Mouse (Mus musculus): Measurements from ENCODE around the gene Cpa1. TPM values are rescaled to one million over a fixed set of nuclear protein-coding genes. Genes with fewer than 3 reads are reported as not detected.

Gene Cpa1
- polyA plus RNA-seq, 1 experiment from 2014 or later, result 0.63 TPM

DNA sequence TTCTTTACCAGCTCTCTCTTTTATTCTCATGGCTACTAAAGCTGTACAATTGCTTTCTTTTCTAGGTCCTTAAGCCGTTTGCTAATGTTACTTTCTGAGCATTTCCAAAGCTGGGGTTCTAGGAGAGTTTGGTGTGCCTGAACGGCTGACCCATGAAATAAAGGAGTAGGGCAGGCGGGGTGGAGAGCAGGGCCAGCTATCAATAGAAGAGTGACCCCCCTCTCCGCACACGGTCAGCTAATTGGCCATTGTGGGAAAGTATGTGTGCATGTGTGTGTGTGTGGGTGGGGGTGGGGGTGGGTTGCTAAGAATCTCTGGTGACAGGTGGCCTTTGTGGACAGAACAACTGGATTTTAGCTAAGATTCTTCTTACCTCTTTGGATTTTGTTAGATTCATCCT, 27.8 kb upstream of the Cpa1 start:
- ATAC-seq, result no peak
- Histone ChIP-seq H3K9me3 (no peaks in the 10 kb centered on the region), H3K4me3 (replicated peaks) (no peak overlapping the region), H3K4me2 (replicated peaks) (no peak overlapping the region), H3K36me3 (no peaks in the 10 kb centered on the region), H3K9ac (replicated peaks) (no peak overlapping the region), H3K27ac (no peak overlapping the region), H3K27me3 (no peaks in the 10 kb centered on the region), H3K4me1 (replicated peaks) (peaks cover 19% of the 10 kb centered on the region)
- WGBS, result 9% methylated on average over 5 of the region's 5 CpGs

DNA sequence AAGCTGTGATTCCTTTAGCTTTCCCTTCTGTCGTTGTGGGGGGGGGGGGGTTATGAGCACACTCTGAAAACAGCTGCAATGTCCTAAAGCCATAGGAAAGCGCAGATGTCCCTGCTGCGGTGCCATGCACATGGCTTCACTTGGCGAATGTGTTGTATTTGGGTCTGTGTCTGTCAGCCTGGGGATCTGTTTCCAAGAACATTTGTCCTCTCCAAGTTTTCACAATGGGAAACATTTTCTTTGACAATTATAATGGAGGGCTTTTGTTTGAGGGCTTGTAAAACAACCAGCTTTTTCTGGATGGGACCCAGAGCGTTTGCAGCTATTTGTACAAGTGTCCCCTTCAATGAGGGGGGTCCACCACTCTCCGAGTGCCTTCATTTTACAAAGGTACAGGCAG, 24.8 kb upstream of the Cpa1 start:
- Histone ChIP-seq H3K27ac (no peak overlapping the region), H3K36me3 (no peaks in the 10 kb centered on the region), H3K27me3 (no peaks in the 10 kb centered on the region), H3K9me3 (no peaks in the 10 kb centered on the region), H3K9ac (replicated peaks) (no peak overlapping the region), H3K4me2 (replicated peaks) (no peak overlapping the region), H3K4me3 (replicated peaks) (no peak overlapping the region), H3K4me1 (replicated peaks) (peaks cover 49% of the 10 kb centered on the region)
- 70% methylated on average over 6 of the region's 6 CpGs for WGBS
- ATAC-seq, result no peak

DNA sequence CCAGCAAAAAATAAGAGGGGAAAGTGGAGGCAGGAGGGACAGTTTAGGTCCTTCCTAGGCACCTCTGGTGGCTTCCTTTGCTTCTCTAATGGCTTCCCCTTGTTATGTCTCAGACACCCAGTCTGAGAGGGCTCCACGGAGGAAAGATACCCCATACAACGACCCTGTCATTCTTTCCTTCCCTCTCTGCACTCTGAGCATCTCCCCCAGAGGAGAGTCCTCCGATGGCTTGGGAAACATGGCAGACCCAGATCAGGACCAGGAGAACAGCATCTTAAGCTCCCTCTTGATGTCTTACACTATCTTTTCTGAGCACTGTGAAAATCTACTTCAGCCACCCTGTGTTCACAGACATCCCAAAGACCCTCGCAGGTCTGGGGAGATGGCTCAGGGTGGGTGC, 23.3 kb upstream of the Cpa1 start:
- H3K27ac ChIP-seq, result peak overlapping the region; percentile 90; the same call in 1 of the 2 replicates
- no peak overlapping the region for H3K4me2 ChIP-seq (replicated peaks)

DNA sequence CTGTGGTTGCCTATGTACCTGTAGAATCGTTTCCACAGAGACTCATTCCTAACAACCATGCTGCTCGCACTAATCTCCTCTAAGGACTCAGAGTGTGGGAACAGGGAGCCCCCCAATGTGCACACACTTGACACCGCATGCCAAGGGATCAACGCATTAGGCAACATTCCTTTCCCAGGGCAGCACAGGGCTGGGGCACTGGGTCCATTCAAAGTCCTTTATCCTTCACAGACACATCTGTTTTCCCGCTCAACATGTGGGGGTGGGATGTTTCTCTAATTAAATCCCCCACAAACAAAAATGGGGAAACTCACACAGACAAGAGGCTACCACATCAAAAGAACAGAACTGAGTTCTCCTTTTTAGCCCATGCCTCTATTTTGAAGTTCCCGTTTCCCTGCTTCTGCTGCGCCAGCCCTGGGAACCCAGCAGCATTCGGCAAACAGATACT, 22.5 kb upstream of the Cpa1 start:
- Histone ChIP-seq H3K4me1 (replicated peaks) (peaks cover 52% of the 10 kb centered on the region), H3K36me3 (no peaks in the 10 kb centered on the region), H3K9ac (replicated peaks) (no peak overlapping the region), H3K4me2 (replicated peaks) (peak overlapping the region; percentile 59), H3K4me3 (replicated peaks) (no peak overlapping the region), H3K27ac (peak overlapping the region; percentile 90), H3K27me3 (no peaks in the 10 kb centered on the region), H3K9me3 (no peaks in the 10 kb centered on the region)
- 2% methylated on average over 8 of the region's 8 CpGs for WGBS
- no peak for ATAC-seq

More for the DNA sequence above, 23.3 kb upstream of the Cpa1 start:
- Histone ChIP-seq H3K36me3 (no peaks in the 10 kb centered on the region), H3K27me3 (no peaks in the 10 kb centered on the region), H3K9ac (replicated peaks) (peak overlapping the region; percentile 37; the same call in 1 of the 2 replicates), H3K9me3 (no peaks in the 10 kb centered on the region), H3K4me1 (replicated peaks) (peaks cover 55% of the 10 kb centered on the region), H3K4me3 (replicated peaks) (no peak overlapping the region)
- ATAC-seq, result no peak
- WGBS, result 16% methylated on average over 4 of the region's 4 CpGs

DNA sequence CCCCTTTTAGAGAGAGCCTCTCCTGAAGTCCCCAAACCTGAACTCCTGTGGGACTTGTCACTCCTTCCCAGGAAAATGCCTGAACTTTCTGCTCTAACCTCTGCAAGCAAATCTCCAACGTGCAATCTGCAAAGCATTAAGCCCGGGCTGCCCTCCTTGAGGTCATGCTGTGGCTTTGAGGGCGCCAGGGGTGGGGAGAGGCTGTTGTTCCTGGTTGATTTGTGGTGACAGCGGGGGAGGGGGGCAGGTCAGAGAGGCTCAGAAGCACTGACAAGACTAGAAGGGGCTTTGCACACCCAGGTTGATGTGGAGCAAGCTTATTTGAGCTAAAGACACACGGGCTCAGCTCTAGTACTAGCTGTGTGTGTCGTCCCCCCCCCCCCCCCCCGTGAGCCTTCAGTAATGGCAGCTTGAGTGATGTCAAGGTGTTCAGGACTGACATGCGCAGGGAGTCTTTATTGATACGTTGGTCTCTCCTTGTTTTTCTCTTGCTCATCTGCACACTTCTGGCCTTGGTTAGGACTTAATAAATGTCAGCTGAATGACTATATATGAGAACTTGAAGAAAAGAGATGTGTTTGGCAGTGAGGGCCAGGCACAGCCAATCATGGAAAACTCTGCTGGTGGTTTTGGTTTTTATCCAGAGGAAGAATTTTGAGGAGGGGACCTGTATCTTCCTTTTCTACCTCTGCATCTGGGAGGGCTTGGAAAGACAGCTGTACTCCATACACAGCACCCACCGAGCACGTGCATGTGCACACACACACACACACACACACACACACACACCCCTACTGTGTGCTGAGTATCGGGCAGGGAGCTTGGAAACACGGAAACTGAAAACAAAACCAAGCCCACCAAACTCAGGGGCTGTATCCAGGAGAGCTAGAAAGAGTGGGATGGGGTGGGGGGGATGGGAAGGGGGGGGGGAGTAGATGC, 21.7 kb upstream of the Cpa1 start:
- peaks cover 52% of the 10 kb centered on the region for H3K4me1 ChIP-seq (replicated peaks)
- WGBS, result 2% methylated on average over 13 of the region's 13 CpGs
- H3K4me2 ChIP-seq (replicated peaks), result peak overlapping the region; percentile 59
- H3K36me3 ChIP-seq, result no peaks in the 10 kb centered on the region
- H3K27me3 ChIP-seq, result no peaks in the 10 kb centered on the region
- peak overlapping the region; percentile 37; the same call in 1 of the 2 replicates for H3K9ac ChIP-seq (replicated peaks)
- H3K9me3 ChIP-seq, result no peaks in the 10 kb centered on the region
- H3K4me3 ChIP-seq (replicated peaks), result peak overlapping the region; percentile 23
- ATAC-seq, result peak; percentile 74
- H3K27ac ChIP-seq, result peak overlapping the region; percentile 90

DNA sequence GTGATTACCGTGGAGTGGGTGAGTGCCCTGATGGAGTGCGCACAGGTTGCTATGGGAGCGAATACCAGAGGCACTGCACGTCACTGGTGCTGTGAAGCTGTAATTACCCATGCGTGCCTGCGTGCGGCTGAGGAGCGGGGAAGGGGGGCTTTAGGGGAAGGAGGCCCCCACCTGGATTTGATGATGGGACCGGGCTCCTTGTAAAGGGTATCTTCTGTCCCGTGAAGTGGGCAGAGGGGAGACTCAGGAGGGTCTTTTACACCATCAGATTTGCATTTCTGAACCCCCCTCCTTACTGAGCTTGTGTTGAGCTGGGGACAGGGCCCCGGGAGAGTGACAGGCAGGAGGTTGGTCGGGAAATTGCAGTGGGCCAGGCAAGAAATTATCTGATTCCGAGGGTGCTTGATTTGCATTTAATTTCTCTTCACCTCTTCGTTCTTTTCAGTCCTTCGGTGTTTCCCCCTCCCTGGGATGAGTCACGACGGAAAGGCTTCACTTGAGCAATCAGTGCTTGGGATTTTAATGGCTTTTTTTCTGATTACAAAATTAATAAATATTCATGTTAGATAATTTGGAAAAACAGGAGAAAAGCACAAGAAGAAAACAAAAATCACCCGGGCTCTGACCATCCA, 20.9 kb upstream of the Cpa1 start:
- WGBS, result 1% methylated on average over 17 of the region's 18 CpGs
- H3K27me3 ChIP-seq, result no peaks in the 10 kb centered on the region
- peaks cover 52% of the 10 kb centered on the region for H3K4me1 ChIP-seq (replicated peaks)
- peak overlapping the region; percentile 90 for H3K27ac ChIP-seq
- peak overlapping the region; percentile 59 for H3K4me2 ChIP-seq (replicated peaks)
- H3K4me3 ChIP-seq (replicated peaks), result peak overlapping the region; percentile 23
- H3K9ac ChIP-seq (replicated peaks), result peak overlapping the region; percentile 37; the same call in 1 of the 2 replicates
- peak; percentile 91 for ATAC-seq
- H3K36me3 ChIP-seq, result no peaks in the 10 kb centered on the region
- no peaks in the 10 kb centered on the region for H3K9me3 ChIP-seq

DNA sequence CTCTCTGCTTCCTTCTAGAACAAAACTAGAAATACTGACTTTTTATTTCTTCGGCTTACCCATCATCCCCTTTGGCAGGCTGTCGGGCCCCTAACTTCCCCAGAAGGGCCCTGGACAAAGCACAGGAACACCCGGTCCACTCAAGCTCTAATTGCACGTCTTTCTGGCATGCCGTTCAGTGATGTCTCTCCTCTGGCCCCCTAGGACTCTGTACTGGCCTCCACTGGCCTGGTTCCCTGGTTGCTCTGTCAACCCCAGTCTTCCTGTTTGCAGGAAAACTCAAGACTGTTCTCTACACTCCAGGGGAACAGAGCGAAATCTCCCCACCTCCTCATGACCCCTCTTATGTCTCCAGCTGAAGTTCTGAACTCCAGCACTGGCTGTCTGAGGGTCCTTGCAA, 20.3 kb upstream of the Cpa1 start:
- peak overlapping the region; percentile 59 for H3K4me2 ChIP-seq (replicated peaks)

DNA sequence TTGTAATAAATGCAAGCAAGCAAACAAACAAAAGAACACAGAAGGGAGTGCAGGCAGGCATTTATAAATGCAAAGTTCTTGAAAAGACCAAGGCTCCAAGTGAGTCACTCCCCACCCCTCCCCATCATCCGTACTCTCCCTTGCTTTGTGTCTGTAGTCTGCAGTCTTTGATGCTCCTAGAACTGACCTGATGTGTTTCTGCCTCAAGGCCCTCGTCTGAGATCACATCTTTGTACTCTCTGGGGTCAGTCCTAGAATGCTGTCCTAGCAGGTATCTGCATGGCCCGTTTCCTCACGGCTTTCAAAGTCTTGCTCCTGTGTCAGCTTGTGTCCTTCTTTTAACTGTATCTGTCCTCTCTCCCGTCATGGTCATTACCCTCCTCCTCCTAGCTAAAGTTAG, 19.4 kb upstream of the Cpa1 start:
- Histone ChIP-seq H3K4me2 (replicated peaks) (no peak overlapping the region), H3K36me3 (no peaks in the 10 kb centered on the region), H3K9ac (replicated peaks) (no peak overlapping the region), H3K27ac (peak overlapping the region; percentile 90; the same call in 1 of the 2 replicates), H3K27me3 (no peaks in the 10 kb centered on the region), H3K4me3 (replicated peaks) (no peak overlapping the region), H3K9me3 (no peaks in the 10 kb centered on the region), H3K4me1 (replicated peaks) (peaks cover 52% of the 10 kb centered on the region)
- no peak for ATAC-seq
- 59% methylated on average over 5 of the region's 5 CpGs for WGBS

More for the DNA sequence above, 20.3 kb upstream of the Cpa1 start:
- Histone ChIP-seq H3K4me1 (replicated peaks) (peaks cover 52% of the 10 kb centered on the region), H3K36me3 (no peaks in the 10 kb centered on the region), H3K27me3 (no peaks in the 10 kb centered on the region), H3K9ac (replicated peaks) (peak overlapping the region; percentile 37; the same call in 1 of the 2 replicates), H3K9me3 (no peaks in the 10 kb centered on the region), H3K27ac (peak overlapping the region; percentile 90), H3K4me3 (replicated peaks) (no peak overlapping the region)
- no peak for ATAC-seq
- WGBS, result 19% methylated on average over 6 of the region's 6 CpGs

DNA sequence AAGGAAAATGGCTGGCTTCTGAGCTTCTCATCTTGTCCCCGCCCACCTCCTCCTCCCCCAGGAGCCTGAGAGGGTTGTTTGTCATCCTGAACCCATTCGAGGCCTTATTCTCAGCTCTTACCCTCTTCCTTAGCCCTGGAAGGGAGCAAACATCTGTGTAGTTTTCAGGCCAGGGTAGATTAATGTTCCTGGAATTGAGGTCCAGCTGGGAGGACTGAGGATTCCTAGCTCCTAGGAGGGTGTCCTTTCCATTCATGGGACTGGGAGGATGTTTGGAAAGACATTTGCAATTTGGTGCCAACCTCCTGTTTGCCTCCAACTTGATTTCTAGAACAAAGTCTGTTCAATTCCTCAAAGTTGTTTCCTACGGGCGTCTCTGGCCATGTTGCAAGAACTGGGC, 18.4 kb upstream of the Cpa1 start:
- H3K9ac ChIP-seq (replicated peaks), result no peak overlapping the region
- no peaks in the 10 kb centered on the region for H3K9me3 ChIP-seq
- H3K4me3 ChIP-seq (replicated peaks), result no peak overlapping the region
- no peaks in the 10 kb centered on the region for H3K36me3 ChIP-seq
- no peak overlapping the region; the same call in 1 of the 2 replicates for H3K27ac ChIP-seq
- 90% methylated on average over 4 of the region's 4 CpGs for WGBS
- H3K4me1 ChIP-seq (replicated peaks), result peaks cover 44% of the 10 kb centered on the region
- no peak for ATAC-seq
- no peaks in the 10 kb centered on the region for H3K27me3 ChIP-seq
- no peak overlapping the region for H3K4me2 ChIP-seq (replicated peaks)

DNA sequence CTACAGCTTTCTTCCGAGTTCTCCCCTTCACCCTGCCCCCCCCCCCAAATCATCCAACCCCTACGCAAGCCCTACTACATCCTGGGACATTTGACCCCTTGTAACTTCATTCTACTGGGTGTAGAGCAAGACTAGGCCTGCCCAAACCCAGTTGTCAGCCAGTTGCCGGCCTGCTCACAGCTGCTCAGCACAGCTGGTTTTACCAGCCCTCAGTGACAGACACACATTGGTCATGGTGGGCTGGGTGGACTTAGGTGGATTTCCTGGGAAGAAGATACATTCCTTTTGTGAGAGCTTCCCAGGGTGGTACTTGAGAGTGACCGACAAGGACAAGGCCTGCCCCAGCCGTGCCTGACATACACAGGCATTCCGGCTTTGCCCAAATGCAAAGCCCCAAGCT, 18.0 kb upstream of the Cpa1 start:
- Histone ChIP-seq H3K9ac (replicated peaks) (no peak overlapping the region), H3K36me3 (no peaks in the 10 kb centered on the region), H3K4me2 (replicated peaks) (no peak overlapping the region), H3K4me3 (replicated peaks) (no peak overlapping the region), H3K27me3 (no peaks in the 10 kb centered on the region), H3K9me3 (no peaks in the 10 kb centered on the region), H3K27ac (no peak overlapping the region), H3K4me1 (replicated peaks) (peaks cover 40% of the 10 kb centered on the region)
- 92% methylated on average over 6 of the region's 6 CpGs for WGBS
- no peak for ATAC-seq

DNA sequence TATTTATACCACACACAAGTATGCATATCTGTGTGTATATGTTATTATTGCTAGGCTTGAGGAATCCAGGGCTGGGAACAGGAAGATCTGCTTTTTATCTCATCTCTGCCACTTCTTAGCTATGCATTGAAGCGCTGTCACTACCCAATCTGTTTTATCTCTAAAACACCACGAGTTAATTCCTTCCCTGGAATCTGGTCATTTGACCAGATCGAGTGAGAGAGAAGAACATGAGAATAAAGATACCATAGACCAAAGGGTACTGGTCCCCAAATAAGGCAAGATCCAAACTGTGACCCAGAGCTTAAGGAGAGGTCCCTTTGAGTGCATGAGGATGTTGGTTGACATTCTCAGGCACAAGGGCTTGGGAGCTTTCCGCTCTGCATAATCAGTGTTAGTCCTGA, 17.0 kb upstream of the Cpa1 start:
- WGBS, result 80% methylated on average over 4 of the region's 4 CpGs
- no peak for ATAC-seq
- no peak overlapping the region for H3K4me2 ChIP-seq (replicated peaks)
- no peaks in the 10 kb centered on the region for H3K27me3 ChIP-seq
- no peak overlapping the region for H3K9ac ChIP-seq (replicated peaks)
- H3K9me3 ChIP-seq, result no peaks in the 10 kb centered on the region
- H3K4me3 ChIP-seq (replicated peaks), result no peak overlapping the region
- no peak overlapping the region for H3K27ac ChIP-seq
- H3K4me1 ChIP-seq (replicated peaks), result peaks cover 30% of the 10 kb centered on the region
- no peaks in the 10 kb centered on the region for H3K36me3 ChIP-seq

DNA sequence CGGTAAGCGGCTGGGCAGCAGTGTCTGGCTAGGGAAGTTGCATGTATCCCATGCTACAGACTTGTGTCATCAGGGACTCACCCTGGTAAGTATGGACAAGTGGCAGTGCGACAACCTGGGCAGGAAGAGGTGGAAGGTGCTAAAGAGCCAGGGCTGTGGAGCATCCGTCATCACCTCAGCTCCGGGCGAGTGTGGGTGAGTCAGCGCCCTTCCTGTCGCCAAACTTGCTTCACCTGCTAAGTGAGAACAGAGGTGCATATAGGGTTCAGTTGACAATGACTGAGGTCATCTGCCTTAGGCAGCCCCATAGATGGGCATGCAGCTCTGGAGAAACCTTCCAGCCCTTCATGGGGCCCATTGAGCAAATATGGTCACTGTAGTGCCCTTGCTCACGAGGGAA, 14.3 kb upstream of the Cpa1 start:
- Histone ChIP-seq H3K9ac (replicated peaks) (no peak overlapping the region), H3K27me3 (no peaks in the 10 kb centered on the region), H3K4me3 (replicated peaks) (no peak overlapping the region), H3K4me2 (replicated peaks) (no peak overlapping the region), H3K9me3 (no peaks in the 10 kb centered on the region), H3K4me1 (replicated peaks) (peaks cover 15% of the 10 kb centered on the region), H3K27ac (no peak overlapping the region), H3K36me3 (no peaks in the 10 kb centered on the region)
- ATAC-seq, result no peak
- 96% methylated on average over 9 of the region's 9 CpGs for WGBS
